ENCODE assay signal across 8 mouse cellular contexts in genomic region chr7:90029548-90030485, GRCm38 (mm10). TPM values are rescaled to one million over a fixed set of nuclear protein-coding genes. Genes with fewer than 3 reads are reported as not detected.
DNase-seq lines count a peak whose midpoint lies in the region; ATAC-seq and TF ChIP-seq lines count a peak whose summit lies in the region.

No protein-coding gene starts in this region.

- TF ChIP-seq CTCF in cerebellum, adult 2 months (IDR thresholded peaks at IDR 0.05; ENCODE audit: borderline replicate concordance, insufficient read depth, low read depth, low read length), result no peak
- no peak for TF ChIP-seq CTCF in gastrocnemius, adult 2 months (IDR thresholded peaks at IDR 0.05)
- no peak for TF ChIP-seq CTCF in liver, embryonic 14.5 days (IDR thresholded peaks at IDR 0.05; ENCODE audit: low read depth)

- TF ChIP-seq EP300 in liver, embryonic 14.5 days (IDR thresholded peaks at IDR 0.05; ENCODE audit: low read depth), result no peak

- intact Hi-C loops in gastrocnemius, adult 2 months (cut with DNase I), result loop anchor here (1.0 kb wide), 1 partner anchor 100 kb away; the partner anchor contains the start of gene Picalm

- peak overlapping the region; percentile 53 for H3K9ac ChIP-seq in hindbrain, embryonic 13.5 days
- H3K9ac ChIP-seq in liver, embryonic 14.5 days (replicated peaks), result no peak overlapping the region
- H3K9ac ChIP-seq in neural tube, embryonic 11.5 days (ENCODE audit: low read length), result no peak overlapping the region

- H3K9me3 ChIP-seq in hindbrain, embryonic 13.5 days, result no peaks in the 10 kb centered on the region
- no peaks in the 10 kb centered on the region for H3K9me3 ChIP-seq in liver, embryonic 14.5 days (ENCODE audit: control insufficient read depth, low read length)
- H3K9me3 ChIP-seq in neural tube, embryonic 11.5 days (ENCODE audit: control insufficient read depth, low read length), result no peaks in the 10 kb centered on the region

- TF ChIP-seq POLR2A in cerebellum, adult 2 months (IDR thresholded peaks at IDR 0.05; ENCODE audit: borderline replicate concordance, insufficient read depth, low read length), result peak; percentile 28; the same call in 1 of the 2 replicates

- peak; percentile 63 for ATAC-seq in hindbrain, embryonic 13.5 days (ENCODE audit: low FRiP score)
- no peak for ATAC-seq in liver, embryonic 14.5 days (ENCODE audit: insufficient read depth)
- no peak for ATAC-seq in neural tube, embryonic 11.5 days (ENCODE audit: insufficient read depth, low FRiP score, low TSS enrichment)

- H3K27ac ChIP-seq in cerebellum, adult 2 months (ENCODE audit: insufficient read depth, low read length), result peak overlapping the region; percentile 96
- peak overlapping the region; percentile 95 for H3K27ac ChIP-seq in gastrocnemius, adult 2 months
- peak overlapping the region; percentile 85 for H3K27ac ChIP-seq in hindbrain, embryonic 13.5 days
- H3K27ac ChIP-seq in liver, embryonic 14.5 days, result peak overlapping the region; percentile 21; the same call in 1 of the 2 replicates
- 0 out of 2 replicates have a peak overlapping the region, but pooled peaks have one; percentile 34 for H3K27ac ChIP-seq in neural tube, embryonic 11.5 days (ENCODE audit: low read depth, low read length)

- H3K4me2 ChIP-seq in hindbrain, embryonic 13.5 days, result peak overlapping the region; percentile 42
- no peak overlapping the region for H3K4me2 ChIP-seq in liver, embryonic 14.5 days (ENCODE audit: low read depth)
- H3K4me2 ChIP-seq in neural tube, embryonic 11.5 days (ENCODE audit: low read depth), result no peak overlapping the region

- no peaks in the 10 kb centered on the region for H3K27me3 ChIP-seq in cerebellum, adult 2 months (ENCODE audit: control insufficient read depth, insufficient read depth, low read length)
- H3K27me3 ChIP-seq in hindbrain, embryonic 13.5 days, result no peaks in the 10 kb centered on the region
- peaks cover 5% of the 10 kb centered on the region; the same call in 1 of the 2 replicates for H3K27me3 ChIP-seq in liver, embryonic 14.5 days (ENCODE audit: control insufficient read depth, insufficient read depth, low read length)
- H3K27me3 ChIP-seq in neural tube, embryonic 11.5 days (ENCODE audit: control insufficient read depth, insufficient read depth, low read length), result no peaks in the 10 kb centered on the region

- WGBS in cerebellum, adult 2 months, result 8% methylated on average over 20 of the region's 20 CpGs
- WGBS in hindbrain, embryonic 13.5 days, result 47% methylated on average over 20 of the region's 20 CpGs
- WGBS in liver, embryonic 14.5 days (ENCODE audit: insufficient replicate concordance), result 58% methylated on average over 20 of the region's 20 CpGs
- 52% methylated on average over 20 of the region's 20 CpGs for WGBS in neural tube, embryonic 11.5 days

- H3K4me1 ChIP-seq in cerebellum, adult 2 months (ENCODE audit: control insufficient read depth, insufficient read depth, low read length), result peaks cover 20% of the 10 kb centered on the region; the same call in 1 of the 2 replicates
- peaks cover 21% of the 10 kb centered on the region for H3K4me1 ChIP-seq in hindbrain, embryonic 13.5 days (replicated peaks)
- peaks cover 7 to 29% of the 10 kb centered on the region in 2 experiments for H3K4me1 ChIP-seq in liver, embryonic 14.5 days (replicated peaks; ENCODE audit: control insufficient read depth in 2 of 2, insufficient read depth in 2 of 2, low read length in 1 of 2)
- 0 out of 2 replicates have a peak, but pooled peaks cover 5% of the 10 kb centered on the region for H3K4me1 ChIP-seq in neural tube, embryonic 11.5 days (ENCODE audit: control insufficient read depth, insufficient read depth, low read length)

- DNase-seq in Muller cell, postnatal 12 days (ENCODE audit: inconsistent ontology term), result peak; percentile 33
- DNase-seq in cerebellum, adult 2 months, result peak; percentile 44 to 45
- DNase-seq in gastrocnemius, adult 2 months, result peak; percentile 72
- no peak for DNase-seq in liver, embryonic 14.5 days (ENCODE audit: low read depth in 3 of 3, low spot score in 3 of 3)
- peak; percentile 25 for DNase-seq in neural tube, embryonic 11.5 days (ENCODE audit: low spot score)
- no peak for DNase-seq in frontal cortex, postnatal 10 days (ENCODE audit: low spot score in 2 of 2)
- DNase-seq in layer of hippocampus, adult 9-11 months, result no peak

- no peaks in the 10 kb centered on the region for H3K36me3 ChIP-seq in hindbrain, embryonic 13.5 days
- no peaks in the 10 kb centered on the region for H3K36me3 ChIP-seq in liver, embryonic 14.5 days (replicated peaks; ENCODE audit: control insufficient read depth, insufficient read depth, low read depth)
- no peaks in the 10 kb centered on the region for H3K36me3 ChIP-seq in neural tube, embryonic 11.5 days (ENCODE audit: control insufficient read depth, insufficient read depth, low read length)

- peak overlapping the region; percentile 28 for H3K4me3 ChIP-seq in cerebellum, adult 2 months (replicated peaks; ENCODE audit: insufficient read depth, low read depth, low read length)
- H3K4me3 ChIP-seq in gastrocnemius, adult 2 months, result peak overlapping the region; percentile 60
- no peak overlapping the region for H3K4me3 ChIP-seq in hindbrain, embryonic 13.5 days
- no peak overlapping the region for H3K4me3 ChIP-seq in liver, embryonic 14.5 days (ENCODE audit: insufficient read depth in 1 of 2, low read depth in 2 of 2, low read length in 2 of 2)
- H3K4me3 ChIP-seq in neural tube, embryonic 11.5 days (ENCODE audit: low read depth, low read length), result no peak overlapping the region

RNA-seq across cellular contexts. Expression of gene Eed, which starts 49.0 kb away (rescaled TPM):
- polyA plus RNA-seq in cerebellum, adult 2 months (2012; rRNA removed), result 48.2 and 49.7 TPM in 2 replicates
- total RNA-seq in gastrocnemius, adult 2 months (2021), result 10 to 100 TPM; 37.9 to 39.3 TPM
- 34.6 and 35.5 TPM in 2 replicates for polyA plus RNA-seq in hindbrain, embryonic 13.5 days (2015; fragmentation: Nextera tagmentation; extraction: Ambion mirVana)
- polyA plus RNA-seq in liver, embryonic 14.5 days (2012; rRNA removed), result 18.1 and 32.3 TPM in 2 replicates
- 34.1 and 34.7 TPM in 2 replicates for polyA plus RNA-seq in liver, embryonic 14.5 days (2014; fragmentation: Nextera tagmentation; extraction: Ambion mirVana)
- 72.8 and 76.5 TPM in 2 replicates for polyA plus RNA-seq in neural tube, embryonic 11.5 days (2014; fragmentation: Nextera tagmentation; extraction: Ambion mirVana)

Comparison
In these comparisons a context has a peak if more than half of its experiments do, and no peak if none do; other contexts are left out.
1. DNase-seq: peak in Muller cell, postnatal 12 days (single experiment), cerebellum, adult 2 months (2 of 2), gastrocnemius, adult 2 months (single experiment) and neural tube, embryonic 11.5 days (single experiment); none in liver, embryonic 14.5 days (0 of 3), frontal cortex, postnatal 10 days (0 of 2) and layer of hippocampus, adult 9-11 months (single experiment).
2. H3K27ac ChIP-seq: peak in every context shown above with its lines; median percentile 96 in cerebellum, adult 2 months; 95 in gastrocnemius, adult 2 months; 85 in hindbrain, embryonic 13.5 days; 34 in neural tube, embryonic 11.5 days; 21 in liver, embryonic 14.5 days.
3. H3K4me3 ChIP-seq: peak in cerebellum, adult 2 months (single experiment) and gastrocnemius, adult 2 months (single experiment); none in hindbrain, embryonic 13.5 days (single experiment), liver, embryonic 14.5 days (0 of 2) and neural tube, embryonic 11.5 days (single experiment).